Comparison of ENCODE assay signal across 28 mouse cellular contexts in genomic region chr3:143970771-143971170, GRCm38 (mm10).
DNase-seq lines count a peak whose midpoint lies in the region; ATAC-seq and TF ChIP-seq lines count a peak whose summit lies in the region.
"Had no signal": no experiment of that assay in that cellular context is flagged by ENCODE, and none has a peak within 500 bp of the region (broad histone marks: within the 10 kb centered on the region; RNA-seq: fewer than 3 reads in every experiment).

No protein-coding gene starts in this region.

- DNase-seq in kidney, adult 2 months = peak; percentile 57
- DNase-seq in kidney, postnatal 4 days = no peak
- DNase-seq in kidney, postnatal 10 days = peak; percentile 14
- DNase-seq in lung, postnatal 10 days = peak; percentile 21
- no peak for DNase-seq in lung, postnatal 0 days (ENCODE audit: low spot score)
- DNase-seq: adrenal gland, postnatal 10 days; adrenal gland, postnatal 36 days; B cell, adult 2 months; cerebellum, adult 18-20 months; cerebellum, adult 9-10 months; cerebellum, postnatal 14 days; forebrain, postnatal 0 days; gastrocnemius, adult 2 months; gastrocnemius, postnatal 14 days; heart, adult 18-20 months; heart, postnatal 10 days; heart, postnatal 36 days had no signal

- H3K4me1 ChIP-seq in kidney, adult 2 months (ENCODE audit: control insufficient read depth, insufficient read depth, low read length) = no peaks in the 10 kb centered on the region
- H3K4me1 ChIP-seq in kidney, embryonic 14.5 days (ENCODE audit: control insufficient read depth, insufficient read depth, low read length) = no peaks in the 10 kb centered on the region
- H3K4me1 ChIP-seq in lung, postnatal 0 days (ENCODE audit: insufficient read depth, low read depth, low read length) = no peaks in the 10 kb centered on the region
- H3K4me1 ChIP-seq: embryonic facial prominence, embryonic 12.5 days; embryonic facial prominence, embryonic 15.5 days; heart, embryonic 12.5 days; heart, embryonic 15.5 days had no signal

- no peak overlapping the region for H3K4me2 ChIP-seq in kidney, embryonic 14.5 days (replicated peaks; ENCODE audit: low read depth, low read length)
- no peak overlapping the region for H3K4me2 ChIP-seq in lung, postnatal 0 days (replicated peaks; ENCODE audit: low read depth, low read length)
- H3K4me2 ChIP-seq: embryonic facial prominence, embryonic 12.5 days; embryonic facial prominence, embryonic 15.5 days; heart, embryonic 12.5 days; heart, embryonic 15.5 days; hindbrain, embryonic 14.5 days had no signal

- H3K9ac ChIP-seq in kidney, embryonic 14.5 days (ENCODE audit: low read depth, low read length) = no peak overlapping the region
- H3K9ac ChIP-seq in lung, postnatal 0 days (replicated peaks; ENCODE audit: low read depth) = no peak overlapping the region
- H3K9ac ChIP-seq: embryonic facial prominence, embryonic 12.5 days; embryonic facial prominence, embryonic 15.5 days; forebrain, postnatal 0 days; heart, embryonic 12.5 days; heart, embryonic 15.5 days; hindbrain, embryonic 14.5 days had no signal

- 72% methylated on average over 11 of the region's 11 CpGs for WGBS in kidney, adult 2 months
- WGBS in kidney, embryonic 14.5 days = 85% methylated on average over 11 of the region's 11 CpGs
- 44% methylated on average over 11 of the region's 11 CpGs for WGBS in lung, postnatal 0 days

- no peak for TF ChIP-seq CTCF in kidney, adult 2 months (conservative IDR thresholded peaks at IDR 0.05; ENCODE audit: insufficient read depth, insufficient read length, low read depth, low read length)
- TF ChIP-seq CTCF in lung, postnatal 0 days (IDR thresholded peaks at IDR 0.05) = no peak

- H3K27ac ChIP-seq in kidney, adult 2 months (ENCODE audit: insufficient read depth, low read depth, low read length) = no peak overlapping the region
- H3K27ac ChIP-seq in kidney, embryonic 14.5 days (ENCODE audit: low read depth, low read length) = no peak overlapping the region
- H3K27ac ChIP-seq in lung, postnatal 0 days (ENCODE audit: low read length) = no peak overlapping the region
- H3K27ac ChIP-seq: embryonic facial prominence, embryonic 12.5 days; embryonic facial prominence, embryonic 15.5 days; gastrocnemius, adult 2 months; heart, embryonic 15.5 days; hindbrain, embryonic 14.5 days; hindbrain, postnatal 0 days had no signal

- no peaks in the 10 kb centered on the region for H3K27me3 ChIP-seq in kidney, adult 2 months (replicated peaks; ENCODE audit: control insufficient read depth, insufficient read depth, low read length)
- no peaks in the 10 kb centered on the region for H3K27me3 ChIP-seq in kidney, embryonic 14.5 days (ENCODE audit: control insufficient read depth, insufficient read depth, low read length)
- H3K27me3 ChIP-seq in lung, postnatal 0 days (replicated peaks; ENCODE audit: insufficient read depth, low read length) = no peaks in the 10 kb centered on the region
- H3K27me3 ChIP-seq: CH12.LX; embryonic facial prominence, embryonic 12.5 days; embryonic facial prominence, embryonic 15.5 days; heart, embryonic 12.5 days; heart, embryonic 15.5 days; Patski had no signal

- no peaks in the 10 kb centered on the region for H3K36me3 ChIP-seq in kidney, adult 2 months (ENCODE audit: control insufficient read depth, insufficient read depth, low read length)
- no peaks in the 10 kb centered on the region for H3K36me3 ChIP-seq in kidney, embryonic 14.5 days (ENCODE audit: control insufficient read depth, insufficient read depth, low read length)
- H3K36me3 ChIP-seq in lung, postnatal 0 days (ENCODE audit: insufficient read depth, low read length) = no peaks in the 10 kb centered on the region
- H3K36me3 ChIP-seq: embryonic facial prominence, embryonic 12.5 days; embryonic facial prominence, embryonic 15.5 days; G1E; heart, embryonic 12.5 days; heart, embryonic 15.5 days had no signal

- TF ChIP-seq POLR2A in kidney, adult 2 months (IDR thresholded peaks at IDR 0.05; ENCODE audit: low read depth, low read length) = no peak

- H3K4me3 ChIP-seq in kidney, adult 2 months (ENCODE audit: insufficient read depth, low read depth, low read length) = no peak overlapping the region
- no peak overlapping the region for H3K4me3 ChIP-seq in kidney, embryonic 14.5 days (ENCODE audit: low read length)
- no peak overlapping the region for H3K4me3 ChIP-seq in lung, postnatal 0 days (ENCODE audit: low read depth, low read length)
- H3K4me3 ChIP-seq: embryonic facial prominence, embryonic 12.5 days; embryonic facial prominence, embryonic 15.5 days; gastrocnemius, adult 2 months; heart, embryonic 12.5 days; heart, embryonic 15.5 days had no signal

- no peak for TF ChIP-seq EP300 in lung, postnatal 0 days (IDR thresholded peaks at IDR 0.05)

- ATAC-seq in kidney, embryonic 14.5 days (ENCODE audit: low FRiP score, low TSS enrichment) = no peak
- ATAC-seq in lung, postnatal 0 days = no peak
- ATAC-seq: forebrain, embryonic 14.5 days; forebrain, postnatal 0 days; hindbrain, postnatal 0 days; Patski had no signal

- no peaks in the 10 kb centered on the region for H3K9me3 ChIP-seq in kidney, embryonic 14.5 days (ENCODE audit: control insufficient read depth, low read length)
- no peaks in the 10 kb centered on the region for H3K9me3 ChIP-seq in lung, postnatal 0 days (ENCODE audit: low read length)
- H3K9me3 ChIP-seq: embryonic facial prominence, embryonic 12.5 days; embryonic facial prominence, embryonic 15.5 days; heart, embryonic 12.5 days; heart, embryonic 15.5 days had no signal

Comparison
In these comparisons a context has a peak if more than half of its experiments do, and no peak if none do; other contexts are left out.
1. DNase-seq: peak in kidney, adult 2 months (single experiment), kidney, postnatal 10 days (single experiment) and lung, postnatal 10 days (single experiment); none in kidney, postnatal 4 days (0 of 2) and lung, postnatal 0 days (single experiment).